Comparison of ENCODE assay signal across 8 mouse cellular contexts in the genomic region with DNA sequence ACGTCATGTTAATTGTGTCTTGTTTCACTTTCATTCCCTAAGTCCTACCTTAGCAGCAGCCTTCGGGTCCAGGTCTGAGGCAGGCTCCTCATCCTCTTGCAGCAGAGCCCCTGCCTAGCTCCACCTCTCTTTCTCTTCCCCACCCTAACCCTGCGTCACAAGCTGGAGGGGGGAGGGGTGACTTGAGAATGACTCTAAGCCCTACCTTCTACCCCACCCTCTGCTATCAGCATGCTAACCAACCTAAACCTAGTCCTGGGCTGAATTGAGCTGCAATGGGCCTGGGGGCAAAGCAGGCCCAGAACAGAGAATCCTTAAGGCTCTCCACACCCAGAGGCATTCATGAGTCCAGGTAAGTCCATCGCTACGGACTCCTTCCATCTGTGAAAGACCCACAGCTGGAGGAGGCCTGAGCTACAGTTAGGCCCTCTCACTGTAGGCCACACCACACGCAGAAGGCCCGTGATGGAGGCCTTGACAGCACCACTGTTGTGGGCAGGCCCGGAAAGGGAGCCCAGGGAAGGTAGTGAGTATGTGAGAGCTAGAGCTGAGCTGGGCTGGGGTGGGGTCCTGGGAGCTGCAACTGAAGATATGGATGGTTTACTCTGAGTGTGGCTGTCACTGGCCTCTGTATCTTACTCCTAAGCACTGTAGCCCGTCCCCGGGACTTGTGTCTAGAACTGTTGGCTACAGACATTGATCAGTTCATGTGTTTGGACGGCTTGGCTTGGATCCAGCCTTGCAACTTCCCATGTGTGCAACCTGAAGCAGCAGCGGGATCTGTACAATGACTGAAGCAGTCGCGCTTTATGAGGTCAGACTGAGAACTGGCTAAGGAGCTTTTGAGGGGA. TPM values are rescaled to one million over a fixed set of nuclear protein-coding genes. Genes with fewer than 3 reads are reported as not detected.
DNase-seq lines count a peak whose midpoint lies in the region; ATAC-seq lines count a peak whose summit lies in the region.

No protein-coding gene starts in this region.

- no peaks in the 10 kb centered on the region for H3K4me1 ChIP-seq in heart, embryonic 13.5 days
- H3K4me1 ChIP-seq in erythroblast, embryonic 14.5 days (ENCODE audit: control insufficient read depth), result peaks cover 68% of the 10 kb centered on the region
- no peaks in the 10 kb centered on the region for H3K4me1 ChIP-seq in lung, embryonic 16.5 days (replicated peaks; ENCODE audit: control insufficient read depth, insufficient read depth, low read length)
- H3K4me1 ChIP-seq in stomach, embryonic 16.5 days (ENCODE audit: control insufficient read depth, insufficient read depth, low read length), result peaks cover 9% of the 10 kb centered on the region; the same call in 1 of the 2 replicates
- H3K4me1 ChIP-seq in hindbrain, embryonic 16.5 days (ENCODE audit: control insufficient read depth, insufficient read depth, low read depth, low read length), result no peaks in the 10 kb centered on the region

- ATAC-seq in heart, embryonic 13.5 days (ENCODE audit: extremely low read depth, insufficient number of reproducible peaks, low FRiP score, low TSS enrichment), result peak; percentile 21; the same call in 1 of the 2 replicates
- peak; percentile 34; the same call in 1 of the 2 replicates for ATAC-seq in lung, embryonic 16.5 days (ENCODE audit: low read depth)
- peak; percentile 85 for ATAC-seq in stomach, embryonic 16.5 days (ENCODE audit: insufficient read depth, low FRiP score)
- no peak for ATAC-seq in hindbrain, embryonic 16.5 days

- DNase-seq in heart, adult 8-10 months (ENCODE audit: low spot score), result no peak
- no peak for DNase-seq in ovary, postnatal 14 days (ENCODE audit: low spot score)
- DNase-seq in frontal cortex, postnatal 36 days (ENCODE audit: low spot score in 2 of 2), result no peak

- no peak overlapping the region for H3K9ac ChIP-seq in heart, embryonic 13.5 days
- H3K9ac ChIP-seq in lung, embryonic 16.5 days (ENCODE audit: low read length), result no peak overlapping the region
- H3K9ac ChIP-seq in stomach, embryonic 16.5 days (ENCODE audit: low read length), result no peak overlapping the region
- no peak overlapping the region for H3K9ac ChIP-seq in hindbrain, embryonic 16.5 days (ENCODE audit: low read depth, low read length)

- no peak overlapping the region for H3K4me3 ChIP-seq in heart, embryonic 13.5 days
- peak overlapping the region; percentile 66 for H3K4me3 ChIP-seq in erythroblast, embryonic 14.5 days (replicated peaks)
- H3K4me3 ChIP-seq in lung, embryonic 16.5 days (ENCODE audit: low read length), result no peak overlapping the region
- no peak overlapping the region for H3K4me3 ChIP-seq in stomach, embryonic 16.5 days (replicated peaks; ENCODE audit: low read length)
- no peak overlapping the region for H3K4me3 ChIP-seq in hindbrain, embryonic 16.5 days (ENCODE audit: low read length)

- no peaks in the 10 kb centered on the region for H3K27me3 ChIP-seq in heart, embryonic 13.5 days (replicated peaks)
- no peaks in the 10 kb centered on the region for H3K27me3 ChIP-seq in erythroblast, embryonic 14.5 days (ENCODE audit: control insufficient read depth)
- no peaks in the 10 kb centered on the region for H3K27me3 ChIP-seq in lung, embryonic 16.5 days (ENCODE audit: control insufficient read depth, insufficient read depth, low read depth, low read length)
- no peaks in the 10 kb centered on the region for H3K27me3 ChIP-seq in stomach, embryonic 16.5 days (ENCODE audit: control insufficient read depth, insufficient read depth, low read length)
- H3K27me3 ChIP-seq in hindbrain, embryonic 16.5 days (replicated peaks; ENCODE audit: control insufficient read depth, insufficient read depth, low read length), result no peaks in the 10 kb centered on the region

- H3K4me2 ChIP-seq in heart, embryonic 13.5 days, result no peak overlapping the region
- no peak overlapping the region for H3K4me2 ChIP-seq in lung, embryonic 16.5 days (ENCODE audit: low read depth, low read length)
- 0 out of 2 replicates have a peak overlapping the region, but pooled peaks have one; percentile 17 for H3K4me2 ChIP-seq in stomach, embryonic 16.5 days (ENCODE audit: low read depth, low read length)
- no peak overlapping the region for H3K4me2 ChIP-seq in hindbrain, embryonic 16.5 days (ENCODE audit: low read length)

- no peaks in the 10 kb centered on the region for H3K36me3 ChIP-seq in heart, embryonic 13.5 days
- H3K36me3 ChIP-seq in erythroblast, embryonic 14.5 days (ENCODE audit: control insufficient read depth), result peaks cover 7% of the 10 kb centered on the region
- no peaks in the 10 kb centered on the region for H3K36me3 ChIP-seq in lung, embryonic 16.5 days (ENCODE audit: control insufficient read depth, insufficient read depth, low read length)
- H3K36me3 ChIP-seq in stomach, embryonic 16.5 days (ENCODE audit: control insufficient read depth, insufficient read depth, low read length), result no peaks in the 10 kb centered on the region
- H3K36me3 ChIP-seq in hindbrain, embryonic 16.5 days (ENCODE audit: control insufficient read depth, insufficient read depth, low read length), result no peaks in the 10 kb centered on the region

- H3K9me3 ChIP-seq in heart, embryonic 13.5 days, result no peaks in the 10 kb centered on the region
- no peaks in the 10 kb centered on the region for H3K9me3 ChIP-seq in erythroblast, embryonic 14.5 days (ENCODE audit: control insufficient read depth, low read length)
- no peaks in the 10 kb centered on the region for H3K9me3 ChIP-seq in lung, embryonic 16.5 days (ENCODE audit: control insufficient read depth, low read length)
- no peaks in the 10 kb centered on the region for H3K9me3 ChIP-seq in stomach, embryonic 16.5 days (replicated peaks; ENCODE audit: control insufficient read depth, low read length)
- no peaks in the 10 kb centered on the region for H3K9me3 ChIP-seq in hindbrain, embryonic 16.5 days (ENCODE audit: control insufficient read depth, low read length)

- WGBS in heart, embryonic 13.5 days, result 69% methylated on average over 14 of the region's 14 CpGs
- whole genome bisulfite sequencing in lung, embryonic 16.5 days, result 76% methylated on average over 14 of the region's 14 CpGs
- WGBS in stomach, embryonic 16.5 days, result 73% methylated on average over 14 of the region's 14 CpGs
- WGBS in hindbrain, embryonic 16.5 days, result 81% methylated on average over 14 of the region's 14 CpGs

- H3K27ac ChIP-seq in heart, embryonic 13.5 days (replicated peaks), result no peak overlapping the region
- H3K27ac ChIP-seq in lung, embryonic 16.5 days (ENCODE audit: low read length), result no peak overlapping the region
- peak overlapping the region; percentile 62 for H3K27ac ChIP-seq in stomach, embryonic 16.5 days (ENCODE audit: low read length)
- no peak overlapping the region for H3K27ac ChIP-seq in hindbrain, embryonic 16.5 days (ENCODE audit: low read depth, low read length)

RNA-seq across cellular contexts. Expression of a gene that starts 18.0 kb away (rescaled TPM):
- 0.96 and 1.1 TPM in 2 replicates for polyA plus RNA-seq in heart, embryonic 13.5 days (2015; fragmentation: Nextera tagmentation; extraction: Ambion mirVana)
- under 1 TPM; 0.57 to 0.78 (median 0.63) TPM for total RNA-seq in heart, adult 8-10 months (2022)
- polyA plus RNA-seq in erythroblast, embryonic 14.5 days (2012), result 0.51 and 0.54 TPM in 2 replicates
- polyA plus RNA-seq in lung, embryonic 16.5 days (2015; fragmentation: Nextera tagmentation; extraction: Ambion mirVana), result 2.3 and 3.4 TPM in 2 replicates
- 9.4 and 10.2 TPM in 2 replicates for polyA plus RNA-seq in stomach, embryonic 16.5 days (2015; fragmentation: Nextera tagmentation; extraction: Ambion mirVana)
- polyA plus RNA-seq in hindbrain, embryonic 16.5 days (2015; fragmentation: Nextera tagmentation; extraction: Ambion mirVana), result 1.5 and 2.3 TPM in 2 replicates

RNA-seq across cellular contexts. Expression of a gene that starts 48.7 kb away (rescaled TPM):
- 0.47 and 0.62 TPM in 2 replicates for polyA plus RNA-seq in heart, embryonic 13.5 days (2015; fragmentation: Nextera tagmentation; extraction: Ambion mirVana)
- total RNA-seq in heart, adult 8-10 months (2022), result under 1 TPM in 1 of 4 experiments, not detected in 3; 0.23 TPM
- polyA plus RNA-seq in erythroblast, embryonic 14.5 days (2012), result not detected in 2 replicates
- polyA plus RNA-seq in lung, embryonic 16.5 days (2015; fragmentation: Nextera tagmentation; extraction: Ambion mirVana), result 0.19 and 1.0 TPM in 2 replicates
- 13.6 and 15.0 TPM in 2 replicates for polyA plus RNA-seq in stomach, embryonic 16.5 days (2015; fragmentation: Nextera tagmentation; extraction: Ambion mirVana)
- polyA plus RNA-seq in hindbrain, embryonic 16.5 days (2015; fragmentation: Nextera tagmentation; extraction: Ambion mirVana), result 0.08 TPM in 1 of 2 replicates, not detected in the other
